Mouse (Mus musculus): ENCODE data around the gene Rarb.
"Not testable (repeated sequence)": the region's sequence is repeated elsewhere in the genome, so short reads cannot be mapped to it uniquely, and the experiment has no call there.

Gene Rarb

DNA sequence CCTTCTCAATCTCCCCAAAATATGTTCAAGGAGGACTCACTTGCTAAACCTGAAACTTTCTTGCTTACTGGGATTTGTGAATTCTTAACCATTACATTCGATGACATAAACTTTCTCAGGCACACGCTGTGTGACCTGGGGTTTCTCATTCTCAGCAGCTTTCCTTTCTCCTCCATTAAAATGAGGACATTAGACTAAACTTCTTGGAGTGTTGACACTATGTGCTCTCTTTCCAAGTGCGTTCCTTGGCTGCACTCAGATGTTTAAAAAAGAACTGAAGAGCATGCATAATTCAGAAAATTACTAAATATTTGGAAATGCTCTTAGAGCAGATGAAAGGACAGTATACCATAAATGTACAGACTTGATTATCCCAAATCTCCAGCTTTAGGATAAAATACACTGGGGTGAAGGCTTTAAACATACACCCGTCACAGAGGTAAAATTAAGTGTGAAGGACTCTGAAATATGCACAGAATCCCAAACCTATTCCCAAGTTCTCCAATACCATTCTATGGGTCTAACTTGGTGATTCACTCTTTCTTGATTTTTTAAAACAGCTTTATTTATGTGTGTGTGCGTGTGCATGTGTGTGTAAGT, 36.9 kb downstream of the Rarb start:
- Histone ChIP-seq H3K36me3 (ENCODE audit: insufficient read depth, low read length) (no peaks in the 10 kb centered on the region), H3K27me3 (ENCODE audit: insufficient read depth, low read length) (no peaks in the 10 kb centered on the region), H3K4me3 (replicated peaks; ENCODE audit: low read length) (no peak overlapping the region), H3K9me3 (ENCODE audit: low read length) (no peaks in the 10 kb centered on the region), H3K4me1 (replicated peaks; ENCODE audit: low read depth, low read length) (no peaks in the 10 kb centered on the region)
- TF ChIP-seq NANOG (IDR thresholded peaks at IDR 0.05; ENCODE audit: borderline replicate concordance, low read length) (no peak), POU5F1 (IDR thresholded peaks at IDR 0.05; ENCODE audit: borderline replicate concordance, low read length) (no peak), CTCF (conservative IDR thresholded peaks at IDR 0.05; ENCODE audit: low read length) (no peak)

DNA sequence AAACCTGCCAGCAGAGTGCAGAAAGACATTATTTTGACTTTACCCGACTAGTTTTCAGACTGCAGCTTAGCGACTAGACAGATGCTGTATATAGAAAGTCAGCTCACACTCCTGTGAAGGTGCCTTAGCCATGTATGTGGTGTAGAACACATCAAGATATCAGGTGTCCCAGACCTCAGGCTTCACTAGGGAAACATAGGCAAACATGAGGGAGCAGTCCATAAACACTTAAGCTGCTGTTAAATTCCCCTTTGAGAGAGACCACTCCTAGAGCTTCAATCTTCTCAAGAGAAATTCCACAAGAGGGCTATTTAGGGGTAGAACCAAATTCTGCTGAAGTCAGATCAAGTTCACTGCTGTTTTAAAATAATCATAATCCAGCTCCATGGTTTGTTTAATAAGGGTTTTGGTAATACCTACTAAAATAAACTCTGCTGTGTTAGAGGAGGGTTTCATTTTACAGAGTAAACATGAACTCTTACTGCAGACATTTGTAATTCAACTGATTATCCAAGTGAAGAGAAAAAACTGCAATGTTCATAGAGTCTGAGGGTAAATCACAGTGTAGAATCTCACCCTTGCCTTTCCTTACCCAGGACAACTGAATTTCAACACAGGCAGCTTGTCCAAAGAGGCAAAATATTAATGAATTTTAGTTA, 42.1 kb downstream of the Rarb start:
- Histone ChIP-seq H3K9me3 (ENCODE audit: low read length) (no peaks in the 10 kb centered on the region), H3K4me1 (replicated peaks; ENCODE audit: low read depth, low read length) (no peaks in the 10 kb centered on the region), H3K27me3 (ENCODE audit: insufficient read depth, low read length) (no peaks in the 10 kb centered on the region), H3K36me3 (ENCODE audit: insufficient read depth, low read length) (no peaks in the 10 kb centered on the region), H3K4me3 (replicated peaks; ENCODE audit: low read length) (no peak overlapping the region)
- no peak for TF ChIP-seq POU5F1 (IDR thresholded peaks at IDR 0.05; ENCODE audit: borderline replicate concordance, low read length)
- no peak for TF ChIP-seq CTCF (conservative IDR thresholded peaks at IDR 0.05; ENCODE audit: low read length)
- TF ChIP-seq NANOG (IDR thresholded peaks at IDR 0.05; ENCODE audit: borderline replicate concordance, low read length) = no peak

DNA sequence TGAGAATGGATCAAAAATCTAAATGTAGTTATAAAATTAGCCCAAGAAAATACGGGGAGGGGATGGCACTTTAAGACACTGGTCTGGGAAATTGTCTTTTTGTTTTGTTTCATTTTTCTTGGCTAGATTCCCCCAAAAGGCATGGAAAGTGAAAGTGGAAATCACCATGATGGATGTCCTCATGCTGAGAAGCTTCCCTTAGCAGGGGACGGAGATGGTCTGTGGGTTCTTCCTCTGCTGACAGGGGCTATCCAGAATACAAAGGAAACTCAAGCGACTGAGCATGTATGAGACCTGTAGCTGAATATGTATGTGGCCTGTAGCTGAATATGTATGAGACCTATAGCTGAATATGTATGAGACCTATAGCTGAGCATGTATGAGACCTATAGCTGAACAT, 46.0 kb downstream of the Rarb start:
- no peak for TF ChIP-seq NANOG (IDR thresholded peaks at IDR 0.05; ENCODE audit: borderline replicate concordance, low read length)
- no peak for TF ChIP-seq CTCF (conservative IDR thresholded peaks at IDR 0.05; ENCODE audit: low read length)
- no peak for TF ChIP-seq POU5F1 (IDR thresholded peaks at IDR 0.05; ENCODE audit: borderline replicate concordance, low read length)
- no peaks in the 10 kb centered on the region for H3K4me1 ChIP-seq (replicated peaks; ENCODE audit: low read depth, low read length)
- no peak overlapping the region for H3K4me3 ChIP-seq (replicated peaks; ENCODE audit: low read length)
- no peaks in the 10 kb centered on the region for H3K36me3 ChIP-seq (ENCODE audit: insufficient read depth, low read length)
- no peaks in the 10 kb centered on the region for H3K9me3 ChIP-seq (ENCODE audit: low read length)
- H3K27me3 ChIP-seq (ENCODE audit: insufficient read depth, low read length) = no peaks in the 10 kb centered on the region

DNA sequence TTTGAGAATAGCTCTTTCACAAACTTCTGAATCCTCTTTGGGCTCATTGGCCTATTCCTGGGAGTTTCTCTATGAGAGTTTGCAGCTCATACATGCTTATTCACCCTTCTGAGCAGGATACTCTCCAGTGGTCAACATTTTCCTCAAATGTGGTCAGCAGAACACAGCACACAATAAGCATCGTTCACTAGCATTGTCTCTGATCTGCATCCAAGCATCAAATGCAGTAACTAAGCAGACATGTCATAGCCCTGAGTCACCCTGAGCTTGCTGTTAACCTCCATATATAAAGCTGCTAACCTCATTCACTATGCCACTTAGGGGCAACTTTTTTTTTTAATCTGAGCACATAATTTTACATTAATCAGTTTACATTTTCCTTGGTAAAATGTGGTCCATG, 53.1 kb downstream of the Rarb start:
- H3K4me1 ChIP-seq (replicated peaks; ENCODE audit: low read depth, low read length) = no peaks in the 10 kb centered on the region
- H3K27me3 ChIP-seq (ENCODE audit: insufficient read depth, low read length) = no peaks in the 10 kb centered on the region
- TF ChIP-seq POU5F1 (IDR thresholded peaks at IDR 0.05; ENCODE audit: borderline replicate concordance, low read length) = no peak
- no peak for TF ChIP-seq NANOG (IDR thresholded peaks at IDR 0.05; ENCODE audit: borderline replicate concordance, low read length)
- no peak for TF ChIP-seq CTCF (conservative IDR thresholded peaks at IDR 0.05; ENCODE audit: low read length)
- H3K4me3 ChIP-seq (replicated peaks; ENCODE audit: low read length) = no peak overlapping the region
- no peaks in the 10 kb centered on the region for H3K9me3 ChIP-seq (ENCODE audit: low read length)
- H3K36me3 ChIP-seq (ENCODE audit: insufficient read depth, low read length) = no peaks in the 10 kb centered on the region

DNA sequence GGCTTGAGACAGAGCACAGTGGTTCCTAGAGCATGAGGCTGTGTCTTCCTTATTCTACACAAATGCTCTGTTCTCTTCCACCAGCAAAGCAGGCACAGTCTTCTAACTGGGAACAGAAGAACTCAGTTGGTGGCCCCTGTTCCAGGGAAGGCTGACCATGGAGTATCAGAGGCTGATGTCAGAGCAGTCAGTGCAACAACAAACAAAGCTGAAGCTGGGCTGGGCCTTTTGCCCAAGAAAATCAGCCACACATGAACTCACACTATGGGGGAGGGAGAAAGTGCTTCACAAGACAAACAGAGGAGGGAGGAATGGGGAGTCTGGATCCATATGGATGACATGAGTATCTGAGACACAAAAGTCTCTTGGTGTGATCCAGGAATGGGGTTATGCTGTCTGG, 56.2 kb downstream of the Rarb start:
- Histone ChIP-seq H3K27me3 (ENCODE audit: insufficient read depth, low read length) (no peaks in the 10 kb centered on the region), H3K36me3 (ENCODE audit: insufficient read depth, low read length) (no peaks in the 10 kb centered on the region), H3K4me3 (replicated peaks; ENCODE audit: low read length) (no peak overlapping the region), H3K9me3 (ENCODE audit: low read length) (no peaks in the 10 kb centered on the region), H3K4me1 (replicated peaks; ENCODE audit: low read depth, low read length) (no peaks in the 10 kb centered on the region)
- TF ChIP-seq NANOG (IDR thresholded peaks at IDR 0.05; ENCODE audit: borderline replicate concordance, low read length) = no peak
- TF ChIP-seq POU5F1 (IDR thresholded peaks at IDR 0.05; ENCODE audit: borderline replicate concordance, low read length) = no peak
- TF ChIP-seq CTCF (conservative IDR thresholded peaks at IDR 0.05; ENCODE audit: low read length) = no peak

DNA sequence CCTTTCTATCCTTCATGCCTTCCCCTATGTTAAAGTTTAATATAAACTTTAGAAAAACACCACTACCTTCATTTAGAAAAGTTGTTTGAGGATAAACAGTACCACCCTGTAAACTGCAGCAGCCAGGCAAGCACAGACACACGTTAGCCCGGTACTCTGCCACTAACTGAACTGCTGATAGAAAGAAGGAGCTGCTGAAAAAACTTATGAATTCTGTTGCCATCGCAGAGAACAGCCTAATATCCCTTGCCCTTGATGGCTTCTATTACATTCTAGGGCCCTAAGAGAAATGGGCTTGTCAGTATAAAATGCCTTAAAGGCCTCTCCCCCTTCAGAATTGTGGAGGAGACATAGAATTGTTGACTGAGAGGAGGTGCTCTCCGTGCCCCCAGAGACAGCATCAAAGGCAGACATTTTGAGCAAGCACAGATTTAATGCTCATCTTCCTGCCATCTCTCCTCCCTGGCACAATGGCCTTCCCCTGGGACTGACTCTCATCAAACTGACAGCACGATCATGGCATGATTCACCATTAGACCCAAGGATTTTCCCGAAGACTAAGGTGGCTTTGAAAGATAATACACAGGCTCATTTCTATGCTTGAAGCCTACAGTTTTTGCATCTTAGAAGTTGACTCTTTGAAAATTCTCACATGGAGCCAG, 60.1 kb downstream of the Rarb start:
- no peaks in the 10 kb centered on the region for H3K9me3 ChIP-seq (ENCODE audit: low read length)
- H3K4me3 ChIP-seq (replicated peaks; ENCODE audit: low read length) = no peak overlapping the region
- H3K36me3 ChIP-seq (ENCODE audit: insufficient read depth, low read length) = no peaks in the 10 kb centered on the region
- H3K4me1 ChIP-seq (replicated peaks; ENCODE audit: low read depth, low read length) = no peaks in the 10 kb centered on the region
- no peaks in the 10 kb centered on the region for H3K27me3 ChIP-seq (ENCODE audit: insufficient read depth, low read length)
- TF ChIP-seq CTCF (conservative IDR thresholded peaks at IDR 0.05; ENCODE audit: low read length) (no peak), NANOG (IDR thresholded peaks at IDR 0.05; ENCODE audit: borderline replicate concordance, low read length) (no peak), POU5F1 (IDR thresholded peaks at IDR 0.05; ENCODE audit: borderline replicate concordance, low read length) (no peak)

DNA sequence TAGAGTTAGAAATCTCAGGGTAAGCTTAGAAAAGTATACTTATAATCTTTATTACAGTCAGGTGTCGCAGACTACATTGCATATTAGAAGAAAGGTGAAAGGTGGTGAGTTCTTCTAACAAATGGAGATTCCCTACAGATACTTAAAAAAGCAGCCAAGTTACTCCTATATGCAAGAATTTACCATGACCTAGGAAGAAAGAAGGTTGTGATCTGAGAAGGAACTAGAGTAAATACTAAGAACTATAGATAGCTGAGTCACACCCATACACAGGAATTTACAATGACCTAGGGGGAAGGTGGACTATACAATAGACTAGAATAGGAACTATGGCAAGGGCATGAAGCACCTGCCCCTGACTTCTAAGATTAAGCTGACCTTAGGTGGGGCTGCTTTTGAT, 63.4 kb downstream of the Rarb start:
- not testable (repeated sequence) for H3K27me3 ChIP-seq (ENCODE audit: insufficient read depth, low read length); H3K4me3 ChIP-seq (replicated peaks; ENCODE audit: low read length); H3K9me3 ChIP-seq (ENCODE audit: low read length); H3K36me3 ChIP-seq (ENCODE audit: insufficient read depth, low read length); H3K4me1 ChIP-seq (replicated peaks; ENCODE audit: low read depth, low read length)

DNA sequence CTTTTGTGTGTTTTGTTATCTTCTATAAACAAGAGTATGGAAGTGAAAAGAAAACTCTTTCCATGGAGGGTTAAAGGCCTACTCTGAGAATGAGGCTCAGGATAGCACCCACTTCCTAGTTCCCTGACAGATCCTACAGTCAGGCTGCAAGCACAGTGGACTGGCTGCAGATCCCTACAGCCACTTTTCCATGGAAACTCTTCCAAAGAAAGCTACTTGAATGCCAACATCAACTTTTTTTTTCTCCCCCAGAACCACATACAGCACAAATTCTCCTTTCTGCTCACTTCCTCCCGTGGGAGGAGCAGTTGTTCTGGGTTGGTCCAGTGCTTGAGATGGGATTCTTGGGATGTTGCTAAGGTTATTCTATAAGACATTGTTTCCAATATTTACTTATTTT, 66.3 kb downstream of the Rarb start:
- H3K4me1 ChIP-seq (replicated peaks; ENCODE audit: low read depth, low read length) = no peaks in the 10 kb centered on the region
- H3K36me3 ChIP-seq (ENCODE audit: insufficient read depth, low read length) = no peaks in the 10 kb centered on the region
- no peak overlapping the region for H3K4me3 ChIP-seq (replicated peaks; ENCODE audit: low read length)
- no peaks in the 10 kb centered on the region for H3K9me3 ChIP-seq (ENCODE audit: low read length)
- TF ChIP-seq CTCF (conservative IDR thresholded peaks at IDR 0.05; ENCODE audit: low read length) (no peak), POU5F1 (IDR thresholded peaks at IDR 0.05; ENCODE audit: borderline replicate concordance, low read length) (no peak), NANOG (IDR thresholded peaks at IDR 0.05; ENCODE audit: borderline replicate concordance, low read length) (no peak)
- H3K27me3 ChIP-seq (ENCODE audit: insufficient read depth, low read length) = no peaks in the 10 kb centered on the region
